Mouse (Mus musculus) intestine, postnatal 0 days (tissue): Measurements from ENCODE around the gene Gm8947. TPM values are rescaled to one million over a fixed set of nuclear protein-coding genes. Genes with fewer than 3 reads are reported as not detected.

Source experiments
- ATAC-seq: fragments of 200-750 bp; cut with Nextera tagmentation; 2 replicates; pipeline ENCODE4 v1.8.0; 2017; ENCODE audit warnings: mild to moderate bottlenecking, moderate TSS enrichment, moderate library complexity
- H3K27ac ChIP-seq: fragments of 300-500 bp; sonication (generic); 2 replicates; pipeline ENCODE4 v1.5.1; 2014; ENCODE audit warnings: mild to moderate bottlenecking, low read depth, low read length, moderate library complexity
- H3K27me3 ChIP-seq: fragments of 300-500 bp; sonication (generic); replicated peaks from 2 replicates; pipeline ENCODE4 v1.6.1; 2014; ENCODE audit warnings: low read length, mixed read lengths; ENCODE audit not compliant: control insufficient read depth, insufficient read depth
- H3K36me3 ChIP-seq: fragments of 300-500 bp; sonication (generic); 2 replicates; pipeline ENCODE4 v1.6.1; 2014; ENCODE audit warnings: mild to moderate bottlenecking, moderate library complexity; ENCODE audit not compliant: control insufficient read depth, insufficient read depth
- H3K4me1 ChIP-seq: fragments of 300-500 bp; sonication (generic); replicated peaks from 2 replicates; pipeline ENCODE4 v1.6.1; 2014; ENCODE audit warnings: antibody characterized with exemption, low read length, mixed read lengths; ENCODE audit not compliant: control insufficient read depth, insufficient read depth
- H3K4me2 ChIP-seq: fragments of 300-500 bp; sonication (generic); replicated peaks from 2 replicates; pipeline ENCODE4 v1.6.1; 2014; ENCODE audit warnings: low read depth, mild to moderate bottlenecking, moderate library complexity
- H3K4me3 ChIP-seq: fragments of 300-500 bp; sonication (generic); 2 replicates; pipeline ENCODE4 v1.5.1; 2014; ENCODE audit warnings: low read depth, low read length
- H3K9ac ChIP-seq: fragments of 300-500 bp; sonication (generic); 2 replicates; pipeline ENCODE4 v1.6.1; 2014; ENCODE audit warnings: mild to moderate bottlenecking, low read depth, low read length
- H3K9me3 ChIP-seq: fragments of 300-500 bp; sonication (generic); 2 replicates; pipeline ENCODE4 v1.6.1; 2016; ENCODE audit warnings: mixed run types; ENCODE audit not compliant: control insufficient read depth
- CTCF ChIP-seq: sonication (generic); IDR thresholded peaks from 2 replicates; pipeline ENCODE4 v1.5.1; 2016; ENCODE audit warnings: low read depth, mild to moderate bottlenecking, control low read depth, antibody characterized with exemption, moderate library complexity
- WGBS: fragments of 180-500 bp; shearing (Covaris S2); extraction: QIAGEN DNeasy Blood & Tissue Kit; methylation state at CpG from one replicate; pipeline ENCODE4 v1.1.7; 2014; 5-methylcytosine and 5-hydroxymethylcytosine counted together
- polyA plus RNA-seq: library from polyadenylated mRNA; unstranded; fragments of >200 nt; fragmentation: Nextera tagmentation; extraction: Ambion mirVana; gene quantifications from 2 replicates; pipeline ENCODE4 v1.2.1, GENCODE M21; 2015

Gm8947 gene
- polyA plus RNA-seq, 1 experiment from 2014 or later: not detected

- Histone ChIP-seq H3K4me2 (no peak overlapping the region), H3K9me3 (no peaks in the 10 kb centered on the region), H3K27me3 (no peaks in the 10 kb centered on the region), H3K27ac (no peak overlapping the region), H3K9ac (no peak overlapping the region), H3K4me1 (no peaks in the 10 kb centered on the region), H3K4me3 (no peak overlapping the region), H3K36me3 (no peaks in the 10 kb centered on the region)
- no peak for ATAC-seq
- WGBS: 92% methylated on average over 3 of the region's 3 CpGs
- TF ChIP-seq CTCF: no peak
Measured at GRCm38 (mm10) chr1:151156129-151156528, 36.0 kb upstream of the Gm8947 start.

GRCm38 (mm10) chr1:151156777-151157632 lies 35.2 kb upstream of the Gm8947 start:
- H3K4me2 ChIP-seq: no peak overlapping the region
- H3K4me3 ChIP-seq: no peak overlapping the region
- H3K36me3 ChIP-seq: no peaks in the 10 kb centered on the region
- no peak for ATAC-seq
- H3K27ac ChIP-seq: no peak overlapping the region
- TF ChIP-seq CTCF: no peak
- H3K9ac ChIP-seq: no peak overlapping the region
- H3K9me3 ChIP-seq: no peaks in the 10 kb centered on the region
- no peaks in the 10 kb centered on the region for H3K4me1 ChIP-seq
- WGBS: 76% methylated on average over 7 of the region's 7 CpGs
- H3K27me3 ChIP-seq: no peaks in the 10 kb centered on the region

- H3K36me3 ChIP-seq: no peaks in the 10 kb centered on the region
- H3K27me3 ChIP-seq: no peaks in the 10 kb centered on the region
- H3K4me2 ChIP-seq: no peak overlapping the region
- ATAC-seq: 0 out of 2 replicates have a peak, but pooled peaks have one; percentile 42
- no peak for TF ChIP-seq CTCF
- no peak overlapping the region for H3K27ac ChIP-seq
- no peak overlapping the region for H3K9ac ChIP-seq
- 40% methylated on average over 9 of the region's 9 CpGs for WGBS
- no peaks in the 10 kb centered on the region for H3K4me1 ChIP-seq
- no peaks in the 10 kb centered on the region for H3K9me3 ChIP-seq
- H3K4me3 ChIP-seq: no peak overlapping the region
Measured at GRCm38 (mm10) chr1:151157963-151158856, 34.0 kb upstream of the Gm8947 start.

GRCm38 (mm10) chr1:151158857-151159510 lies 33.2 kb upstream of the Gm8947 start:
- no peaks in the 10 kb centered on the region for H3K27me3 ChIP-seq
- no peak overlapping the region for H3K9ac ChIP-seq
- no peak overlapping the region for H3K4me3 ChIP-seq
- no peaks in the 10 kb centered on the region for H3K9me3 ChIP-seq
- no peak overlapping the region for H3K27ac ChIP-seq
- no peak for ATAC-seq
- TF ChIP-seq CTCF: no peak
- 84% methylated on average over 2 of the region's 2 CpGs for WGBS
- H3K36me3 ChIP-seq: no peaks in the 10 kb centered on the region
- no peak overlapping the region for H3K4me2 ChIP-seq
- no peaks in the 10 kb centered on the region for H3K4me1 ChIP-seq

GRCm38 (mm10) chr1:151166031-151166430 lies 26.1 kb upstream of the Gm8947 start:
- no peak overlapping the region for H3K4me3 ChIP-seq
- H3K4me2 ChIP-seq: no peak overlapping the region
- H3K9ac ChIP-seq: no peak overlapping the region
- no peaks in the 10 kb centered on the region for H3K36me3 ChIP-seq
- ATAC-seq: 0 out of 2 replicates have a peak, but pooled peaks have one; percentile 20
- peaks cover 7% of the 10 kb centered on the region for H3K4me1 ChIP-seq
- no peaks in the 10 kb centered on the region for H3K27me3 ChIP-seq
- TF ChIP-seq CTCF: no peak
- H3K9me3 ChIP-seq: no peaks in the 10 kb centered on the region
- WGBS: 19% methylated on average over 8 of the region's 8 CpGs
- H3K27ac ChIP-seq: peak overlapping the region; percentile 57; the same call in 1 of the 2 replicates
